Mouse (Mus musculus) olfactory bulb, adult 2 months (tissue): ENCODE results near the gene Hist2h2bb. TPM values are rescaled to one million over a fixed set of nuclear protein-coding genes. Genes with fewer than 3 reads are reported as not detected.
A peak's percentile ranks its signal among the peaks of the same experiment; 100 is the strongest.
"Not testable (repeated sequence)": the region's sequence is repeated elsewhere in the genome, so short reads cannot be mapped to it uniquely, and the experiment has no call there.

Experiments
- H3K27ac ChIP-seq: fragments of 200-500 bp; 2 replicates; pipeline ENCODE4 v1.5.1; 2012; ENCODE audit warnings: low read depth, low read length; ENCODE audit not compliant: insufficient read depth
- H3K4me1 ChIP-seq: fragments of 200-500 bp; 2 replicates; pipeline ENCODE4 v1.6.1; 2012; ENCODE audit warnings: low read length; ENCODE audit not compliant: control insufficient read depth, insufficient read depth
- H3K4me3 ChIP-seq: fragments of 200-500 bp; 2 replicates; pipeline ENCODE4 v1.5.1; 2012; ENCODE audit warnings: mild to moderate bottlenecking, low read depth, low read length, moderate library complexity; ENCODE audit not compliant: insufficient read depth
- CTCF ChIP-seq: fragments of 200-500 bp; IDR thresholded peaks from 2 replicates; pipeline ENCODE4 v1.5.1; 2012; ENCODE audit warnings: low read depth, mild to moderate bottlenecking, low read length, moderate library complexity; ENCODE audit not compliant: insufficient read depth
- POLR2A ChIP-seq: fragments of 200-500 bp; IDR thresholded peaks from 2 replicates; pipeline ENCODE4 v1.6.1; 2012; ENCODE audit warnings: mild to moderate bottlenecking, low read depth, low read length, moderate library complexity; ENCODE audit not compliant: insufficient read depth
- WGBS: fragments of 180-500 bp; shearing (Covaris S2); methylation state at CpG from one replicate; pipeline ENCODE4 v1.1.7; 2018; 5-methylcytosine and 5-hydroxymethylcytosine counted together
- polyA plus RNA-seq: library from polyadenylated mRNA; stranded (reverse); fragments of >200 nt; gene quantifications from 2 replicates; pipeline ENCODE4 v1.2.4, GENCODE M21; 2012; ENCODE audit warnings: low replicate concordance; ENCODE audit not compliant: missing spikeins, insufficient read depth, insufficient read length

Hist2h2bb gene
- polyA plus RNA-seq, 1 experiment: not detected

DNA sequence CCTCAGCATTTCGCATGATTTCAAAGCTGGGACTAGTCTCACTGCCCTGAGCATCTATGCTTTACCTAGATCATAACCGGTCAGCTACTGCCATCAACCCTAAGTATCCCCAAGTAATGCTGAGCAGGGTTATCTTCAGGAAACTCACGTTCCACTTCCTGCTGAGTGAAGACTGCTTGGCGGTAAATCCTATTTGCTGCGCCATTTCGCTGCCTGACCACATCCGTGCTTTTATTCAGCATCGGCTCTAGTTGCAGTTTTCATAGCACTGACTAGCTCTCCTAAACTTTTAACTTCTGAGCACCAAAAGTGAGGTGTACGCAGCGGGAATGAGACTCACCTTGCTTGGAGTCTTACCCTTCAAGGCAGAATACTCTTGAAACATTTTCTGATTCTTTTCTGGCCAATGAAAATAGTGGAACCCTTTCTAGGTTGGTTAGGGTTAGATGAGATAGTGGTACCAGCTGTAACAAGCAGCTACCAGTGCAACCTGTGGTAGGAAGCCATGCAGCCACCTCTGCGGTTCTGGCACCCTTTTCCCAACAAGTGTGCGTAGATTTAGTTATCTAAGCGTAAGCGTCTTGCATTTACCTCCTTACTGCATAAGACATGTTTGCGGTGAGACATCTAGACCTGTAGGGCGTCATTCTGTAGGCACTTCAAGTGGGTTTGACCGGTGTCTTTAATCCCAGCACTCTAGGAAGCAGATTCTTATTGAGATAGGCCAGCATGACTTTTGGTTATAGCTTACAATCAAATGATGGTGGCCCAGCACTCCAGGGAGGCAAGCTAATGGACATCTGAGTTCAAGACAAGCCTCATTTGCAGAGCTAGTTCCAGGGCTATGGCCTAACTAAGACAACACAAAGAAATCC is 4.3 kb downstream of the Hist2h2bb start:
- TF ChIP-seq CTCF (no peak), POLR2A (no peak)

GRCm38 (mm10) chr3:96277428-96277799 is 7.9 kb downstream of the Hist2h2bb start:
- Histone ChIP-seq H3K4me1 (peaks cover 4% of the 10 kb centered on the region), H3K27ac (0 out of 2 replicates have a peak overlapping the region, but pooled peaks have one; percentile 38), H3K4me3 (peak overlapping the region; percentile 49)
- 18% methylated on average over 8 of the region's 8 CpGs for WGBS
- no peak for TF ChIP-seq CTCF
- TF ChIP-seq POLR2A: no peak

More for the DNA sequence above, 4.3 kb downstream of the Hist2h2bb start:
- Histone ChIP-seq H3K4me3 (no peak overlapping the region), H3K27ac (no peak overlapping the region), H3K4me1 (peaks cover 4% of the 10 kb centered on the region)
- WGBS: 93% methylated on average over 17 of the region's 17 CpGs

- peak overlapping the region; percentile 62 for H3K4me3 ChIP-seq
- H3K27ac ChIP-seq: peak overlapping the region; percentile 85
- WGBS: 1% methylated on average over 49 of the region's 49 CpGs
- TF ChIP-seq CTCF (peak; percentile 77), POLR2A (peak; percentile 48)
- peaks cover 4% of the 10 kb centered on the region for H3K4me1 ChIP-seq
Observed at GRCm38 (mm10) chr3:96277800-96278624, 8.5 kb downstream of the Hist2h2bb start.

DNA sequence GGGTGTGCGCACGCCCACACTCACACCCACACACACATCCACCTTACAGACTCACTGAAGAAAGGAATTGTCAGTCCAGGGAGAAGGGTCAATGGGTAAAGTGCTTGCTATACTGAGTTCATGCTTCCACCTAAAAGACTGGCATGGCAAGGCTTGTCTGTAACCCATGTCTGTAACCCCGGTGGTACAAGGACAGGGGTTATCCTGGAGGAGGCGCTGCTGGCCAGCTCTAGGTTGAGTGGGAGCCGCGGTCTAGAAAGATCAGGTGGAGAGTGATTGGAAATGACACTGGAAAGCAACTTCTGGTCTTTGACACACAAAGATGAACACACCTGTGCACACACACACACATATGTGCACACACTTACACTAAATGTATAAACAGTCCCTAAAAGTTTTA is 11.1 kb downstream of the Hist2h2bb start:
- no peak overlapping the region for H3K4me3 ChIP-seq
- no peak for TF ChIP-seq CTCF
- no peak for TF ChIP-seq POLR2A
- H3K4me1 ChIP-seq: peaks cover 4% of the 10 kb centered on the region
- 62% methylated on average over 6 of the region's 6 CpGs for WGBS
- H3K27ac ChIP-seq: no peak overlapping the region

- Histone ChIP-seq H3K4me1 (no peaks in the 10 kb centered on the region), H3K4me3 (no peak overlapping the region)
- 16% methylated on average over 4 of the region's 4 CpGs for WGBS
Observed at GRCm38 (mm10) chr3:96284457-96284856, 14.9 kb downstream of the Hist2h2bb start.

DNA sequence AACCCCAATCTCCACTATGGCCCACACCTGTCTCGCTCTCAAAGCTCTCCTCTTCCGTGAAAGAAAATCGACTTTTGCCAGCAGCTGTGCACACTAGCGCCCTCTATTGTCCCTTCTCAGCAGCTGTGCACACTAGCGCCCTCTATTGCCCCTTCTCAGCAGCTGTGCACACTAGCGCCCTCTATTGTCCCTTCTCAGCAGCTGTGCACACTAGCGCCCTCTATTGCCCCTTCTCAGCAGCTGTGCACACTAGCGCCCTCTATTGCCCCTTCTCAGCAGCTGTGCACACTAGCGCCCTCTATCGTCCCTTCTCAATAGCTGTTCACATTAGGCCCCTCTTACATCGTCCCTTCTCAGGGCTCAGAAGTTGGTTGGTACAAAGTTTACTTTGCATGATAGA is 17.8 kb downstream of the Hist2h2bb start:
- H3K27ac ChIP-seq, H3K4me3 ChIP-seq, H3K4me1 ChIP-seq: not testable (repeated sequence)
- TF ChIP-seq CTCF: peak; percentile 66; the same call in 1 of the 2 replicates
- WGBS: 87% methylated on average over 11 of the region's 11 CpGs

More at GRCm38 (mm10) chr3:96284457-96284856, 14.9 kb downstream of the Hist2h2bb start:
- no peak overlapping the region for H3K27ac ChIP-seq
- TF ChIP-seq POLR2A (no peak), CTCF (no peak)

DNA sequence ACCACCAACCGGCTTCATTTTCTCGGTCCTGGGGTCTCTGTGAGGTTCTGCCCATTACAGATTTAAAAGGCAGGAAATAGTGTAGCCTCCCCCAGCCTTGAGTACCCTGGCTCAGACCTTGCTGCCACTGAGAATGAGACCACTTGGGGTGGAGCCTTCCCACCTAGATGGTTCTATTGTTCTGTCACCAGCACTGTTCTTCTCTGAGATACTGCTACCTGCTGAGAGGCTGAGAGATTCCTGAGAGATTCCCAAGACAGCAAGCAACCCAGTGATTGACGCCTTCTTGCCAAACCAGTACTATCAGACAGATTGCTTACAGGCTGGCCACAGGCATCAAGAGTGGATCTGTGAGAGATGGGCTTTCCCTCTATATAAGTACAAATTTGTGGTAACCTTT is 19.6 kb downstream of the Hist2h2bb start:
- TF ChIP-seq CTCF: no peak
- TF ChIP-seq POLR2A: no peak
- Histone ChIP-seq H3K4me1 (no peaks in the 10 kb centered on the region), H3K4me3 (no peak overlapping the region), H3K27ac (no peak overlapping the region)
- 81% methylated on average over 3 of the region's 3 CpGs for WGBS

DNA sequence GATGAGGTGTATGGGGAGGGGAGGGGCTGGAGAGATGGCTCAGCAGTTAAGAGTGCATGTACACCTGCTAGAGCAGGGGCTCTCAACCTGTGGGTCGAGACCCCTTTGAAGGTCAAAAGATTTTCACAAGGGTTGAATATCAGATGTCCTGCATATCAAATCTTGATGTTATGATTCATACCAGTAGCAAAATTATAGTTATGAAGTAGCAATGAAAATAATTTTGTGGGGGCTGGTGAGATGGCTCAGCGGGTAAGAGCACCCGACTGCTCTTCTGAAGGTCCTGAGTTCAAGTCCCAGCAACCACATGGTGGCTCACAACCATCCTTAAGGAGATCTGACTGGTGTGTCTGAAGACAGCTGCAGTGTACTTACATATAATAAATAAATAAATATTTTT is 21.2 kb downstream of the Hist2h2bb start:
- not testable (repeated sequence) for H3K4me1 ChIP-seq, H3K4me3 ChIP-seq, H3K27ac ChIP-seq
- 91% methylated on average over 3 of the region's 3 CpGs for WGBS

- TF ChIP-seq CTCF: no peak
- no peak for TF ChIP-seq POLR2A
- Histone ChIP-seq H3K4me3 (no peak overlapping the region), H3K4me1 (no peaks in the 10 kb centered on the region), H3K27ac (no peak overlapping the region)
- whole genome bisulfite sequencing: 72% methylated on average over 6 of the region's 6 CpGs
Observed at GRCm38 (mm10) chr3:96292641-96293040, 23.1 kb downstream of the Hist2h2bb start.
